Mouse (Mus musculus): ENCODE results near the gene Ssbp2.

DNA sequence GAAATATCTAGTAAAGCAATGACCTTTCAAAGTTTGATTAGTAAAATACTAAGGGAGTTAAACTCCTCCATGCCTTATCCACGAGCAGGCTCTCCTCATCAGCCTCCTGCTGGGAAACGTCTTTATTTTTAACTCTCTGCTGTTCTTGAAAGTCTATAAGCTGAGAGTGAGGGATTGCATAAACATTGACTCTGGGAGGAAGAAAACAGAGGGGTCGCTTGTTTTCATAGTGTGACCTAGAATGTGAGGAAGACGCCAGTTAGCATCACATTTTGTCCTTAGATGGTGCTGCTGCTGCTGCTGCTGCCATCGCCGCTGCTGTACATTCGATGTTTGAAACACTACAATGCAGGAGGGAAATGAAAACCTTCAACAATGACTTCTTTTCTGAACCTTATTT is 233.5 kb downstream of the Ssbp2 start:
- no peak for TF ChIP-seq CTCF (IDR thresholded peaks at IDR 0.05; ENCODE audit: insufficient read depth, low read length)
- no peak for TF ChIP-seq POLR2A (IDR thresholded peaks at IDR 0.05; ENCODE audit: borderline replicate concordance, extremely low read depth, low read depth, low read length)
